Mouse (Mus musculus): ENCODE results near the gene Slc27a2. TPM values are rescaled to one million over a fixed set of nuclear protein-coding genes. Genes with fewer than 3 reads are reported as not detected.

Gene Slc27a2
- total RNA-seq, 1 experiment from 2014 or later, result 0.55 TPM

DNA sequence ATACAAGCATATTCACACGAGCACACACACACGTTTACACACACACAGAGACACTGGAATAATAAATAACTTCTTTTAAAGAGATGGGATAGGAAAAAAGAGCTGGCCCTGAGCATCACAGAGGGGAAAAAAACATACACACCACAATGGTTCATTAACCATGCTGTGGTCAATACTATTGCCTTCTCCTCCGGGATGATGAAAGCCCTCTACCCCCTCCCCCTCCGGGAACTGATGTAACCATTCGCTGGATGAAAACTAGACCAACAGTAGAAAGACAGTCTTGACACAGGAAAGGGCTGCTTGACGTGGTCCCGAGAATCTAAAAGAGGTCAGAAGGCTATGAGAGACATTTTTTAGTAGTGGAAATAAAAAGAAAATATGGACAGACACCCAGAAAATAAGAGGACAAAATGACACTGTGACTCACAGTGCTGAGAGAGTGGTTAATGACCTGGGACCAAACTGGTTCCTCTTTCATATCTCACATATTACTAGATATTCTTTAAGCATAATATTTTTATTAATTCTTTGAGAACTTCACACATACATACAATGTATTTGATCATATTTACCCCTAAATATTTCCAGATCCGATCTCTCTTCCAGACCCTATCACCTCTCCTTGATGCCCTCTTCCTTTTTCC is 840 bp upstream of the Slc27a2 start:
- ATAC-seq (replicated peaks; ENCODE audit: low read depth, poor library complexity, severe bottlenecking), result peak; percentile 57; the same call in 1 of the 2 replicates

DNA sequence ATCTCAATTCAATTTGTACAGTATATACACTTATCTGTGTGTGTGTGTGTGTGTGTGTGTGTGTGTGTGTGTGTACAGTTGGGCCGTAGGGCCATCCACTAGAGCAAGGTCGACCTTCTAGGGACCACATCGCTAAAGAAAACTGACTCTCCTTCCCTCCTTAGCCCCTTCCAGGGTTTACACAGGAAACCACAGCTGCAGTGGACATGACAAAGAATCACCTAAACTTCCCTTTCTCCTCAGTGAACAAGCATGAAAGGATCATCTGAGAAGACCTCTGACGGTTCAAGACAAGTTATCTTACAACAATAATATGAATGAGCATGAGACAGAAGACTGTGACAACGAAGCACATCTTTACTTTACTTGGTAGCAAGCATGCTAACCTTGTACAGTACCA is 311 bp upstream of the Slc27a2 start:
- ATAC-seq (replicated peaks; ENCODE audit: low read depth, poor library complexity, severe bottlenecking), result peak; percentile 27

DNA sequence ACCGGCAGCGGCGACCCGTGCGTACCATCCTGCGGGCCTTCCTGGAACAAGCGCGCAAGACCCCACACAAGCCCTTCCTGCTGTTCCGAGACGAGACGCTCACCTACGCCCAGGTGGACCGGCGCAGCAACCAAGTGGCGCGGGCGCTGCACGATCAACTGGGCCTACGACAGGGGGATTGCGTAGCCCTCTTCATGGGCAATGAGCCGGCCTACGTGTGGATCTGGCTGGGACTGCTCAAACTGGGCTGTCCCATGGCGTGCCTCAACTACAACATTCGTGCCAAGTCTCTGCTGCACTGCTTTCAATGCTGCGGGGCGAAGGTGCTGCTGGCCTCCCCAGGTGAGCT is 1.1 kb downstream of the Slc27a2 start:
- no peak for ATAC-seq (replicated peaks; ENCODE audit: low read depth, poor library complexity, severe bottlenecking)

DNA sequence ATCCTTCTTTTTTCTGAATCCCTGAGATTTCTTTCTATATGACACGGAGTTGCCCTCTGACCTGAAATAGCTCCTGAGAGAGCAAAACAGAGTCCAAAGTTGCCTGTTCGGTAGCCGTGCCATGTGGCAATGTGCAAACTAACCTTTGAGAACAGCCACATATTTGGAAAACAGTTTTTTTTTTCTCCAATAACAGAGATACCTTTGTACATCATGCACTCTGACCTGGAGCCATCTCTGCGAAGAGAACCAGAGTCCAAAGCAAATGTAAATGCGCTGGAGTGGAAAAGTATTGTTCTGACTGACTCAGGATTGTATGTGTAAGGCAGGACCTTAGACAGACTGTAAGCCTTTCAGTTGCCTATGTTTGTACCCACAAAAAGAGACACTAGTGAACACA is 3.3 kb downstream of the Slc27a2 start:
- no peak for ATAC-seq (replicated peaks; ENCODE audit: low read depth, poor library complexity, severe bottlenecking)

DNA sequence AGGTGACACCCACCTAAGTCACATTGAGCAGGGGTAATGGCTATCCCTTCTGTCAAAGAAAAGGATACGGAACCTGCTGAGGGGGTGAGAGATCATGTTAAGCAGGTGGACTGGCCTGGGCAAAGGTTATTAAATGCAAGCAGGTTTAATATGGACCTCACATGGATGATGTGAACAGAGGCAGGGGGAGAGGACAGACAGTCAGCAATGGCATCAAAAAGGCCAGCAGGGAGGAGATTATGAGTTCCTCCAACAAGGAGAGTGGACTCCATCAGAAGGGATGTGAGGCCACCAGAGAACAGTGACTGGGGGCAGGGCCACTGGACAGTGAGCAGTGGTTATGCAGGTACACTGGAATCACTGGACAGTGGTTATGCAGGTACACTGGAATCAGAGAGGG is 7.9 kb downstream of the Slc27a2 start:
- no peak for ATAC-seq (replicated peaks; ENCODE audit: low read depth, poor library complexity, severe bottlenecking)

DNA sequence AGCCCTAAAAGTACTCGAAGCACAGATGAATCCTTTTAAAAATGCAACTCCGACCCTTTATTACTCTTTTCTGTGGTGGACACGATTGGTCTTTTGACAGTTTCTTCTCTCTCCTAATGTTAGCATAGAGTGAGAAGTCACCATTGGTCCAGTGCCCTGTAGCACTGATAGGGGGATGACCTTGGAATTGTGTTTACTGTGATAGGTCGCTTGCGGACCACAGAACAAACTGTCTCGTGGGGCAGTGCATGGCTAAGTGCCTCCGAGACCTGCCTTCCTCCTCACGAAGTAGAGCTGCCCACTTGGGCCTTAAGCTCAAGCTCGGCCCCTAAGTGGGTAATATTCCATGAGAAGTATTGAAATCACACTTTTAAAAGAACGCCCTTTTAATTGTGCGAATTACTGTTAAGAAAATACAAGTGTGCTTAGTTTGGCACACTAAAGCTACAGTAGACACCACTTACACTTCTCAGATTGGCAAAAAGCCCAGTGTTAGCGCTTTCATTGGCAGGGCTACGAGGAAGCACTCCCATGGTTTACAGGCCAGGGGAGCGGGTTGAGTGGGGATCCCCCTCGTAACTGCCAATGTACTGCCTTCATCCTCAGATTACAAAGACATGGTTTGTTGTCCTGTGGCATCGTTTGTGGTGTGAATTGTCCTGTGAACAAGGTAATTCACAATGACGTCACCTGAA is 11.4 kb downstream of the Slc27a2 start:
- ATAC-seq (replicated peaks; ENCODE audit: low read depth, poor library complexity, severe bottlenecking), result 0 out of 2 replicates have a peak, but pooled peaks have one; percentile 42

DNA sequence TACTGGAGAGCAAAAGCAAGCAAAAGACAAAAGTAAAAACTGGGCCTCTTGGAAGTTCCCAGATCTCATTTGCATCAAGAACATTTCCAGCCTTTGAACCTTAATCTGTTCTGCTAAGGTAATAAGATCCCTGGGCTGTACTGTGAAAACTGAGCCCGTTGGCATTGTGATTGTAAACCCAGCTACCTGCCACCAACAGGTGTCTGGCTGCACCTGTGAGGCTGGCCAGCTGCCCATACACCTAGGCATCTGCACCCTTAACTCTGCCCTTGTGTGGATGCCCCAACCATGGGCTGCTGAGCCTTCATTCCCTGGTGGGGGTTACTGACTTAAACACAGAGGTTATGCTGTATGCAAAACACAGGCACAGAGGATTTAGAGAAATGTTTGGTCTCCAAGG is 20.0 kb downstream of the Slc27a2 start:
- no peak for ATAC-seq (replicated peaks; ENCODE audit: low read depth, poor library complexity, severe bottlenecking)

DNA sequence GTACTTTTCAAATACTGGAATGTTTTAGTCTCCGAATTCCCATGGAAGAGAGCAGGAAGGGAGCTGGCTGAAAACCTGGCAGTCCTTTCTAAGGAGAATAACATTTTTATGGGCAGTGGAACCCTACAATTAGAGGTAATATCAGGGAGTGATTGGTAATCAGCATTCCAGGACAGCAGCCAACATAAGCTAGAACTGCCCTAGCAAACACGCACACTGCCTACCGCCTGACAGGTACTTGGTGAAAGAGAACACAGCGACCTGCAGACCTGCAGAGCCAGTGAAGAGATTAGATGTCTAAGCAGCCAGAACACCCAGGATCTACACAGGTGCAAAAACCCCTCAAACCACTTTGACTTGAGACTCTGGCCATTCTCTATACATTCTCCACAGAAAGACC is 20.5 kb downstream of the Slc27a2 start:
- ATAC-seq (replicated peaks; ENCODE audit: low read depth, poor library complexity, severe bottlenecking), result no peak

DNA sequence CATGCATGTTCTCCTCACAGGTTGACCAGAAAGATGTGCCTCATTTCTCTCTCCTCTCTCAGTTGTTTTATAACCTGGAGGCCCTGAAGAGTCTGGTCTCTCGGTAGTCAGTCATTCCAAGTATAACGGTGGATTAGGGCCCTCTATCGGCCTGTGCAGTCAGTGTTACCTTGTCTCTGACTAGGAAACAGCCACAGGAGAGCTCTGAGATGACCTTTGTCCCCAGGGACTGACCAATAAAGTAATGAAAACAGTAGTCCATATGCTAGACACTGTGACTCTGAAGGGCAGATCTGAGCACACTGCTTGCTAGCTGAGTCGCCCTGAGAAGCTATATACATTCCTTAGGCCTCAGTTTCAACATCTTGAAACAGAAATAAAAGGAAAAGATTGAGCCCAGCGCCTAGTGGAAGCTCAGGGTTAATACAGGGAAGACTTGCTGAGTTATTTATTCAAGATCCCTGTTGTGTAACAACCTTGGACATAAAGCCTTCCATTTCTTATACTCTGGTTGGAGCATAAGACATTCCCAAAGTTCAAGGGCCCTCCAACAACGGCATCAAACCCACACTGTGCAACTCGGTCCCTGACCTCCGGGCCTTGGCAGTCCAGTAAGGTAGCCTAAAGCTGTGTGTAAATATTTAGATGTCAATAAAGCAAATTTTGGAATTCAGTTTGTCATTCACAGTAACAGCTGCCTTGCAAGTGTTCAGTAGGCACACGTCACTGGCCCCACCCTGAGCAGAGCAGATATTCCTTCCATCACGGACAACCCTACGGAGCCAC is 23.4 kb downstream of the Slc27a2 start:
- ATAC-seq (replicated peaks; ENCODE audit: low read depth, poor library complexity, severe bottlenecking), result no peak

DNA sequence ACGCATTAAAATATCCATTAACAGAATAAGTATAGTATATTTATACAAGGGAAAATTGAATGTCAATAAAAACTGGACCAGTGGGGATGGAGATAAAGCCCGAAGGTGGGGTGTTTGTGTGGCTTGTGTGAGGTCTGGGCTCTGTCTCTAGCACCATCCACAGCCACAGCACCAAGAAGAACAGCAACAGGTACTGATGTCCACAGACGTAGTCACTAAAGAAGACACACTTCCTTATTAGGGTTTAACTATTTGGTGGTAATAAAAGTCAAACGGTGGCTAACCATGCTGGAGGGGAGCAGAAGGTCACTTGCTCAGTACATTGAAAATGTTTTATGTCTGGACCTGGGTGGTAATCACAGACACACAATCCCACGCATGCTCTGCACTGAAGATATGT is 25.2 kb downstream of the Slc27a2 start:
- ATAC-seq (replicated peaks; ENCODE audit: low read depth, poor library complexity, severe bottlenecking), result no peak

DNA sequence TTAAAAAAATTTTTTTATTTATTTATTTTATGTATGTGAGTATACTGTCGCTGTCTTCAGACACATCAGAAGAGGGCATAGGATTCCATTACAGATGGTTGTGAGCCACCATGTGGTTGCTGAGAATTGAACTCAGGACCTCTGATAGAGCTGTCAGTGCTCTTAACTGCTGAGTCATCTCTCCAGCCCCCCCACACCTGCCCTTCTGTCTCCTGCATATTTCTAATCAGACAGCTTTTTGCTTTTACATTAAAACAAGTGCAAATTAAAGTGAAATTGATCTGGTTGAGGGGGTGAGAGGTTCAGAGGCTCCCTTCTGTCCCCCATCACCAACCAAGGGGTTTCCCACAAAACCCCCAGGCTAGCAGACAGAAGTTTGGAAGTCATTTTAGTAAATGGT is 27.1 kb downstream of the Slc27a2 start:
- no peak for ATAC-seq (replicated peaks; ENCODE audit: low read depth, poor library complexity, severe bottlenecking)

DNA sequence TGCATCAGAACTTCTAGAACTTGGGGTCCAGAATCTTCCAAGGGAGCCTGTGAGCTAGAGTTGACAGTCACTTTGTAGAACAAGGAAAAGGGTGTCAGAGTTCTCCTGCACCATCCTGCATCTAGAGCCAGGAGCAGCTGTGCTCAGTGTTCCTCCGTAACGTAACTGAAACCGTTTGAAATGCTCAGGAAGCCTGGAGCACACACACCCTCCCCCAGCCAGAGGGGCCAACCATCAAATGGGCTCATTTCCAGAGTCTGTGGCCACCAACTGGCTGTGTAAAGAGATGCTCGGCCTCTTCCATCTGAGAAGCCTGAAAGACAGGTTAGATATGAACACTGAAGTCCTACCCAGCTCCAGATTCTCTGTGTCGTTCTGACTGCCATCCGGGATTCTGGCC is 31.8 kb downstream of the Slc27a2 start:
- ATAC-seq (replicated peaks; ENCODE audit: low read depth, poor library complexity, severe bottlenecking), result peak; percentile 46; the same call in 1 of the 2 replicates

DNA sequence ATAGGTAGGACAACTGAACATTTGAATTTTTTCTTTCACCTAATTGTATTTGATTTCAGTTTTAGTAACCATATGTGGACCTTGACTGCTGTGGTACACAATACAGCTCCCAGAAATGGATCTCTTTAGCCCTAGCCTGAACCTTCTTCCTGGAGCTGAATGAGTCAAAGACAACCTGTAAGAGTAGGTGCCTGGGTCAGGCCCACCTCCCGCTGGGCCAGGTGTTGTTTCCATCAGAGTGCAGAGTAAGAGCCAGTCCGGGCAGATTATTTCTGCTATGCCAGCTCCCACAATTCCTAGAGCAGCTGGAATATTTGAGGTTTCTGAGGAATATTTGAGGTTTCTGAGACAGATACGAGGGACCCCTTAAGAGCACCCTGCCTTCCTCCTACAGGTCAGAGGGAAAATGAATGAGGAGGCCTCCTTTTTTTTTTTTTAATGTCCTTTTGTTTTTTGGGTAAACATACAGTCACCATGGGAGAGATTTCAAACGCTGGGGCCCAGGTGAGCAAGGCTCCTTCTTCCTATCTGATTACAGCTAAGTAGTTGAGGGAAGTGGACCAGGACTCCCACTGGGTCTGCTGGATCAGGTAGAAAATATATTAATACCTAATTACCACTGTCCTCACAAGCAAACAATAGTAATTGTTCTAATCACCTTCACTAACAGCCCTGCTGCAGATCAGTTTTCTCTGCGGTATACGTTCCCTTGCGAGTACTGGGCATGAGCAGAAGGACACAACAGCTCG is 32.6 kb downstream of the Slc27a2 start:
- no peak for ATAC-seq (replicated peaks; ENCODE audit: low read depth, poor library complexity, severe bottlenecking)

DNA sequence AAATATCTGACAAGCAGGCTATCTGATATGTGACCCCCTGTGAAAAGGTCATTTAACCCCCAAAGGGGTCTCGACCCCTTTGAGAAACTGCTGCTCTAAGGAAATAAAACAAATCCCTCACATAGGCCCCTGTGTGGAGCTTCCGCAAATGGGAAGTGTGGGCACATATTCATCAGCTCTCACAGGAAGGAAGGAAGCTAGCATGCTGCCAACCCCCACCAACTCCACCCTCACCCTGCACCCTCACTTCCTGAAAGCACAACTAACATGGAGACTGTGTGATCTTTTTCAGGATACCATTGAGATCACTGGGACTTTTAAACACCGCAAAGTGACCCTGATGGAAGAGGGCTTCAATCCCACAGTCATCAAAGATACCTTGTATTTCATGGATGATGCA is 35.3 kb downstream of the Slc27a2 start:
- ATAC-seq (replicated peaks; ENCODE audit: low read depth, poor library complexity, severe bottlenecking), result peak; percentile 63

DNA sequence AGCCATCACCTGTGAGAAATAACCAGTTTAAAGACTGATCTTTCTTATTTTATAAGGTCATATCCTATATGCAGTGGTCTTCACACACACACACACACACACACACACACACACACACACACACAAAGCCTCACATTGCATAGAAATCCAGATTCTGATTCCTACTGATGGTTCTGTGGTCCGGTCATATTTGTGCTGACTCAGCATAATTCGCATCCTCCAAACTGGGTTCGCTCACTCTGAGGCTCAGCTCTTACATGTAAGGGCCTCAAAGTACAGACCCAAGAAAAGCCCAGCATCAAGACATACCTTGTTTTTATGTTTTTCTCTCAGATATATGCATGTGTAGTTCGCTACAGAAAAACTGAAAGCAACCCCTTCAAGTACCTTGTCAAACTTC is 39.1 kb downstream of the Slc27a2 start:
- no peak for ATAC-seq (replicated peaks; ENCODE audit: low read depth, poor library complexity, severe bottlenecking)

DNA sequence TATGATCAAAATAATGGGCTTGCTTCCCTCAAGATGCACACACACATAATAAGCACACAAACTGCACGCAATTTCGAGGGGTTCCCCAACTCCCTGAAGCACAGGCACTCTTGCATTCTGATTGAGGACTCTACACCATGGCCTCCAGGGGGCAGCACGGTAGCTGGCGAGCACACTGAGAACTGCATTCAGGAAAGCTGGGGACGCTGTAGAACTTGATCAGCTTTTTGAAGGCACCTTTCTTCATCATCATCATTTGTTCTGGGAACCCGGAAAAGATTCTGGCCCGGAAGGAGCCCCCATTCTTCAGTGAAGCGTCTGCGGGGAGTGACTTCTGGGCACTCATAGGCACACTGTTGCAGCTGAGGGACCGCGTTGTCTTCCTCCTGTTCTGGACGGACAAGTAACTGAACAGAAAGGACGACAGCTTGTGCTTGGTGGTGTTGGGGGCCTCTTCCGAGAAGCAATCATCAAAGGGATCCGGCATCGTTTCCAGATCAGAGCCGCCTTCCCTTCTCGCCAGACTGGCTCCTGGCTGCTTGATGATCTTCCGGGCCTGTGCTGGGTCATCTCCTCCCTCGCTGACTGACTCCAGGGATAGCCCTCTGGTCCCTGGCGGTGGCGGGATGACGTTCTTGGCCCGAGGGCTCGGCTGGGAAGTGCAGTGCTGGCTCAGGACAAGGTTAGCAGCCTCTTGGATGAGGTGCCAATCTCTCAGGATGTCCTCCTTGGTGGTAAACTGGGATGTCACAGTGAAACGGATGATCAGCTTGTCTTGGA is 41.8 kb downstream of the Slc27a2 start:
- ATAC-seq (replicated peaks; ENCODE audit: low read depth, poor library complexity, severe bottlenecking), result peak; percentile 85

DNA sequence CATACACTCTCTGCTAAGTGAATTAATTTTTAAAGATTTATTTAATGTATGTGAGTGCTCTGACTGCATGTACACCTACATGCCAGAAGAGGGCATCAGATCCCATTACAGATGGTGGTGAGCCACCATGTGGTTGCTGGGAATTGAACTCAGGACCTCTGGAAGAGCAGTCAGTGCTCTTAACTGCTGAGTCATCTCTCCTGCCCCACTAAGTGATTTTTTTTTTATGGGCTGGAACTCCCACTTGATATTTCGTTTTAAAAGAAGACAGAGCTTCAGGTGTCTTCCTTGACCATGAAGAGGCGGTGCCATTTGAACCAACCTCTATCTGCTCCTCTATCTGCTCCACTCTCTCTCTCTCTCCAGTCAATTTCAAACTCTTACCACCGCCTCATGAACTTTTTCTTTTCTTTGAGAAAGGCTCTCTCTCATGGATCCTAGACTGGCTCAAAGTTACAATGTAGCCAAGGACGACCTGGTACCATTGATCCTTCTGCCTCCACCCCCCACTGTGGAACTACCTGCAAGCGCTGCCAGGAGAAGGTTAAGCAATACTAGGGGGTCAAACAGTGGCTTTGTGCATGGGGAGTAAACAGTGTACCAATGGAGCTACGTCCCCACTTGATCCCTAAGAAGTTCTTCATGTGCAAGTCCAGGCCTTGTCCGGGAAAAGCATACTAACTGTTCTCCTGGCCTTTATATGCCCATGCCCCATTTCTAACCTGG is 44.3 kb downstream of the Slc27a2 start:
- no peak for ATAC-seq (replicated peaks; ENCODE audit: low read depth, poor library complexity, severe bottlenecking)

DNA sequence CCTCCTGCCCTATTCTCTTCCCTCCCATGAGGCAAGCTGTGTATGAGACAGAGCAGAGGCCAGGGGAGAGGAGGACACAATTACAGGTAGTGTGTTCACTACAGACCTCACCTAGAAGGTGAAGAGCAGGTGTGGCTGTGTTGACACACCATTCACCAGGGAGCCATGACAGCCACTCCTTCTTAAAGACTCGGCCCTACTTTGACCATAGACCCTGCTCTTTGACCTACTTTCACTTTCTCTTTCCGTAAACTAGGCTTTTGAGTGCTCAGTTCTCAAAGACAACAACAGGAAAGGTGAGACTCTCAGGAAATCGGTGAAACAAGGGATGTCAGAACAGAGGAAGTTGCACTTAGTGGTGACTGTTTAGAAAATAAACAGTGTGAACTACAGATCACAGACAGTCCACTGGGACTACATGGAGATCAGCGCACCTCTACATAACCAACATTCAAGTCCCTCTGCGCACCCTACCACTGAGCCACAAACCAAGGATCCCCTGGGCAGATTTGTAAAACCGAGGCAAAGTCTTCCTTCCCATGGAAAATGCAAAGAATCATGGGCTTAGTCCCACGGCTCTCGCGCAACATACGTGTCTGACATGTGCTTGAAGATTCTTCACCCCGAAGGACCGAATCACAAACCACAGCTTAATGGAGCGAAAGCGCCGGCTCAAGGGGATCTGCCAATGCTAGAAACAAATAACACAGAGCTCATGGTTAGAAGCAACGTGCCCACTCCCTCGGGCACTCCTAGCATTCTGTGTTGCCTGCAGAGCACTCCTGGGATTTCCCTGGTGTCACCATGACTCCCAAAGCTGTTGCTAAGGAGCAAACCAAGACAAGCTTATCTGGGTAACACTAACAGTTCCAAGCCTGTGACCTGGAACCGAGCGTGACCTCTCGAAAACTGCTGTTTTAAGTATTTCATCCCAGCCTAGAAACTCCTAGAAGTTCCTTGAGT is 45.4 kb downstream of the Slc27a2 start:
- ATAC-seq (replicated peaks; ENCODE audit: low read depth, poor library complexity, severe bottlenecking), result no peak
